Mouse (Mus musculus) cerebellum, adult (tissue): Measurements from ENCODE around the gene Pdik1l.
"Not testable (repeated sequence)": the region's sequence is repeated elsewhere in the genome, so short reads cannot be mapped to it uniquely, and the experiment has no call there.

Source experiments
- ATAC-seq: cut with Nextera tagmentation; 2 replicates; pipeline ENCODE4 v1.9.2; 2017; ENCODE audit warnings: mild to moderate bottlenecking, moderate library complexity, mixed read lengths; ENCODE audit not compliant: insufficient number of reproducible peaks, low FRiP score, low TSS enrichment

The Pdik1l gene

DNA sequence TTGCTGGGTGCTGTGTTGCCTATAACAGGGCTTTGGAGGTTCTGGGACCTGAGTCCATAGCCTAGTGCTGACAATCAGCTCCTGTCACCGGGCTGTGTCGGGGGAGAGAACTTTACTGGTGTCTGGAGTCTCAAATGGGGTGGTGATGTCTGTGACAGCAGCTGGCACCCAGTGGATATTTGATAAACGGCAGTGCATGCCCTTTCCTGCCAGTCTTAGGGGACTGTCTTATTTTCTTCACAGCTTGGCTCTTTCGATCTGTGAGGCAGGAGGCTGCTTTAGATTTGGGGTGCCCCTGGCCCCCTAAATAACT lies 11.8 kb upstream of the Pdik1l start:
- ATAC-seq, result no peak

DNA sequence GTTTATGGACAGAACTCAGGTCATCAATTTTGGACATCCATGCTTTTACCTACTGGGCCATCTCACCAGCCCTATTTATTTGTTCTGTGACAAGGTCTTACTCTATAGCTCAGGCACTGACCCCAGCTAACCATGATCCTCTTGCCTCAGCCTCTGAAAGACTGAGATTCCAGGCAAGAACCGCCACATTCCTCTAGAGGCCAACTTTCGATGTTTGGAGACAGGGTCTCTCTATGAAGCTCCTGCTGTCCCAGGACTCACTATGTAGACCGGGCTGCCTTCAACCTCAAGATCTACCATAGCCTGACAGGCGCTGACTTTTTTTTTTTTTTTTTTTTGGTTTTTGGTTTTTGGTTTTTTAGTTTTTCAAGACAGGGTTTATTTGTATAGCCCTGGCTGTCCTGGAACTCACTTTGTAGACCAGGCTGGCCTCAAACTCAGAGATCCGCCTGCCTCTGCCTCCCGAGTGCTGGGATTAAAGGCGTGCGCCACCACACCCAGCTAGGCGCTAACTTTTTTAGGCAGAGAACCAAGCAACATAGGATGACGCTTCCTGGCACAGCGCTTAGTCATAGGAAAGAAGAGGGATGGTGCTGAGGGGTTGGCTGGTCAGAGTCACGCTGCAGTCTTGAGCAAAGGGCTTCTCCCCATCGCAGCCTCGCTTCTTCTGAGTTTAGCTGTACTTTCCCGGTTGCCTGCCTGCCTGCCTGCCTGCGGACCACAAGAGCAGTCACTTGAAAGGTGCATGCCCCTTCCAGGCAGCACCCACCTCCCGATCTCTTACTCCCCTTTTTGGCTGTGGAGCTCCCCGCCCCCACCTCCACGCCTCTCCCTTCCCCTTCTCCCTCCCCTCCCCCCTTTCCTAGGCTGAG lies 11.2 kb upstream of the Pdik1l start:
- no peak for ATAC-seq

DNA sequence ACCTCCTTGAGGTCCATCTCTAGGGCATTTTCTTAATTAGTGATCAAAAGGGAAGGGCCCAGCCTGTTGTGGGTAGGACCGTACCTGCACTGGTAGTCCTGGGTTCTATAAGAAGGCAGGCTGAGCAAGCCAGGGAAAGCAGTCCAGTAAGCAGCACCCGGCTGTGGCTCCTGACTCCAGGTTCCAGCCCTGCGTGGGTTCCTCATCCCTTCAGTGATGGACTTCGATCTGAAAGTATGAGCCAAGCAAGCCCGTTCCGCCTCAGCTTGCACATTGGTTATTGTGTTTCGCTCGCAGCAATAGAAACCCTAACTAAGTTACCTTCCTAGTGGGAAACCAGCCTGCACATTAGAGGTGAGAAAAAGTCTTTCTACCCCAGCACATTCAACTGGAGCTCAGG lies 9.7 kb upstream of the Pdik1l start:
- no peak for ATAC-seq

DNA sequence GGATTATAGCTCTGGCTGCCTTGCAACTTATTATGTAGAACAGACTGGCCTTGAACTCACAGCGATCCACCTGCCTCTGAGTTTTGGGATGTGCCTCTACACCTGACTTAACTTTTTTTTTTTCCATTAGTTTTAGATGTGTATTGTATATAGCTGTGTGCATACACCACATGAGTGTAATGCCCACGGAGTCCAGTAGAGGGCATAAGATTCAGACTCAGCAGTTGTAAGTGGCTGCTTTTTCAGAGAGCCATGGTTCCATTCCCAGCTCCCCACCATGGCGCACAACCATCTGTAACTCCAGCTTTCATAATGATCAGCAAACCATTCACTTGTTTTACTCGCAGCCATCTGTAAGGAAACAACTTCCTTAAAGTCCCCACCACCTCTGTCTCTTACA lies 8.8 kb upstream of the Pdik1l start:
- no peak for ATAC-seq

DNA sequence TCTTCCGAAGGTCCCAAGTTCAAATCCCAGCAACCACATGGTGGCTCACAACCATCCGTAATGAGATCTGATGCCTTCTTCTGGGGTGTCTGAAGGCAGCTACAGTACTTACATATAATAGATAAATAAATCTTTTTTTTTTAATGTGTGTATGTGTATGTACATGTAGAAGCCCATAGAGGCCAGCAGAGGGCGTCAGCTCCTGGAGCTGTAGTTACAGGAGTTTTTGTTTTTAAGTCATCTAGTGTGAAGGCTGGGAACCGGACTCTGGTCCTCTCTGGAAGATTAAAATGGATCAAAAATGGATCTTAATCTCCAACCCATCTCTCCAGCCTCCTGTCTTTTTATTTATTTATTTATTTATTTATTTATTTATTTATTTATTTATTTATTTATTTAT lies 8.4 kb upstream of the Pdik1l start:
- ATAC-seq, result not testable (repeated sequence)

DNA sequence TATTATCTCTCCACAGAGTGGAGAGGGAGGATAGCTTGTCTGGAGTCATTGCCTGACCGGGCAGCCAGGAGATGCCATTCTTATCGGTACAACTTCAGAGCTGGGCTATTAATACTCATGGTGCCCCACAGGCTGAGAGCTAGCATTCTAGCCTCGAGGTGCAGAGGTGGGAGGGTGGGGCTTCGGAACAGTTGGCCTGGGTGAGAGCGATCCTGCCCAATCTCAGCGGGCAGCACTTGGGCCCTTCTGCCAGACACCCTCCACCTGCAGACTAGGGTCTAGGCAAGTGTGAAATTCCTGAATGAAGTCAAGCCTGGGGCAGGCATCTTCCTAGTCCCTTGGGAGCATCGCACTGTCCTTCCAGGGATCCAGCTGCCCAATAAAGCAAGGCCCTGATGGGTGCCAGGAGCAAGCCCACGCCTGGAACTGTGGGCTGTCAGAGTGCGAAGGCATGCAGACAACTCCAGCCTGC lies 6.0 kb upstream of the Pdik1l start:
- ATAC-seq, result no peak

DNA sequence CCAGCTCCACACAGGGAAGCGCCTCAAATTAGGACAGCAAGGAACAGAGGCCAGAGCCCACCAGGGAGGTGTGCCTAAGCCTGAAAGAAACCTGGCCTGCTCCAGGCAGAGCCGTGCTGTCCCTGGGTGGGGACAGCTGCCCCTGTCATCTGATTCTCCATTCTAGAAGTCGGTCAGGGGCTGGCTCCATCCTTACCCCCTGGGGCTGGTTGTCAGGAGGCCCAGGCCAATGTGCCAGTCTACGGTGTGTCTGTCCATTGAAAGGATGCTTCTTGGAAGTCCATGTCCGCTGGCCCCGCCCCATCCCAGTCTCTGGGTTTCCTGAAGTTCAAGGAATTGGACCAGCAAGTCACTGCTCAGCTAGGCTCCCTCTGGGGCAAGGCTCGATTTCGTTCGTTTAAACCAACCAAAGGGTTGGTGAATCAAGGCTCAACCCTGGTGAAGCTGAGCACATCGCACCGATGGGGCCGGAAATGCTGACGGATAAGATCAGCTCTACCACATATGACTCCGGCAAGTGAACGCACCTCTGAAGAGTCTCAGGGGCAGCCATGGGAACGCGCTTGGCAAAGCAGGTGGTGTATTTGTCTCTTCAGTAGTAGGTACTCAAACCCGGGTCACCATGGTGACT lies 5.5 kb upstream of the Pdik1l start:
- no peak for ATAC-seq

DNA sequence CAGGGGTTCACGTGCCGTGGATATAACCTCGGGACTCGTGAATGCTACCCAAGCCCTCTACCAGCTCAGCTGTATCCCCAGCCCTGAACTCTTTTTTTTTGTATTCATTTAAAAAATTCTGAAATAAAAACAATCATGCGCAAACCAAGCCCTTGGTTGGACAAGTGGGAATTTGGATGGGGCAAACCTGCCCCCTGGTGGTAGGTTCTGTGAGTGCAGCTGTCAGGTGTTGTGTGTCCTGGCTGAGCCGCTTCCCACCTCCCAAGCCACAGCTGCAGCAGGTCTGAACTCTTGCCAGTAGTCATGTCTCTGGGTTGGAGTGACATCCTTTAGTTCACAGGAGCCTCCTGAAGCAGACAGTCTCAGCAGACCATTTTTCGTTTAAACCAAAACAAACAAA lies 4.4 kb upstream of the Pdik1l start:
- ATAC-seq, result no peak

DNA sequence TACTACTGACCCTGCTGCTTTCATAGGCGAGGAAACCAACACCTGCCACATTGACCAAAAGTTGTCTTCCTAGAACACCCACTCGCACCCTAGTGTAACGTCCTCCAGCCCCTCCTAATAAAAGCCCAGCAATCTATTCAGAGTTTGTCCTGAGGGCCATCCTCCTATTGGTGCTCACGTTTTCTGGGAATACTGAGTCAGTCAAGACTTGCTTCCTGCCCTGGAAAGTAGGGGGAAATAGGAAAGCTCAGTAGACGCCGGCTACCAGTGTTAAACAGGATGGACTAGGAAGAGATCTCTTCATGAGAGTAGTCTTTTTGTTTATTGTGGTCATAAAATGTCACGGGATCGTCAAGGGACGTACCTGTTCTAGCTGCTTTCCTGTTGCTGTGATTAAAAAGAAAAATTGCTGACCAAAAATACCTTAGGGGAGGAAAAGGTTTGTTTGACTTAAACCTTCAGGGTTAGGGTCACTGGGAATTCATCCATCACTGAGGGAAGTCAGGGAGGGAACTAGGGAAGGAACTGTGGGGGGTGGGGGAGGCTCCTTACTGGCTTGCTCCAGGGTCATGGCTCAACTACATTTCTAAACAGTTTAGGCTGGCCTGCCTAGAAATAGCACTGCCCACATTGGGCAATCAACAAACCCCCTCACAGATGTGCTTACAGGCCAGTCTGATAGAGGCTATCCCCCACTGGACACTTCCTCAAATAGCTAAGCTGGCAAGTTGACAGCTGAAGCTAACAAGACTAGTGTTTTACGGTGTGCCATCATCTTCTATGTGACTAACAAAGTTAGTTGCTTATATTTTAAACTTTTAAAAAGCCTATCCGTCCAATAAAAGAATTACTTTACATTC lies 932 bp upstream of the Pdik1l start:
- no peak for ATAC-seq

DNA sequence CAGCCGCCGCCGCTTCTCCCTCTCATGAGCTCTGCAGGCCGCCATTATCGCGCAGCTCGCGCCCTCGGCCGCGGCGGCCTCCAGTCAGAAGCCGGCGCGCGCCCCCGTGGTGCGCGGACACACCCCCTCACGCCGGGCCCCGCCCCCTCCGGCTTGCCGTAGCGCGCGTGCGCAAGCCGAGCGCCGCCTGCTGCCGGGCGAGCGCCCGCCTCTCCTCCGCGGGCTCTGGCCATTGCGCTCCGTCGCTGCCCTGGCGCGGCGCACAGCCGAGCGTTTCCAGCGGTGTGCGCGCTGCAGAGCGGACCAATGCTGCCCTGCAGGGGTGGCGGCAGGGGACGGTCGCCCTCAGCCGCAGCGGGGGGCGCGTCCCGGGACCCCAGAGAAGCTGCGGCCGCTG lies 529 bp downstream of the Pdik1l start:
- peak; percentile 88 for ATAC-seq

DNA sequence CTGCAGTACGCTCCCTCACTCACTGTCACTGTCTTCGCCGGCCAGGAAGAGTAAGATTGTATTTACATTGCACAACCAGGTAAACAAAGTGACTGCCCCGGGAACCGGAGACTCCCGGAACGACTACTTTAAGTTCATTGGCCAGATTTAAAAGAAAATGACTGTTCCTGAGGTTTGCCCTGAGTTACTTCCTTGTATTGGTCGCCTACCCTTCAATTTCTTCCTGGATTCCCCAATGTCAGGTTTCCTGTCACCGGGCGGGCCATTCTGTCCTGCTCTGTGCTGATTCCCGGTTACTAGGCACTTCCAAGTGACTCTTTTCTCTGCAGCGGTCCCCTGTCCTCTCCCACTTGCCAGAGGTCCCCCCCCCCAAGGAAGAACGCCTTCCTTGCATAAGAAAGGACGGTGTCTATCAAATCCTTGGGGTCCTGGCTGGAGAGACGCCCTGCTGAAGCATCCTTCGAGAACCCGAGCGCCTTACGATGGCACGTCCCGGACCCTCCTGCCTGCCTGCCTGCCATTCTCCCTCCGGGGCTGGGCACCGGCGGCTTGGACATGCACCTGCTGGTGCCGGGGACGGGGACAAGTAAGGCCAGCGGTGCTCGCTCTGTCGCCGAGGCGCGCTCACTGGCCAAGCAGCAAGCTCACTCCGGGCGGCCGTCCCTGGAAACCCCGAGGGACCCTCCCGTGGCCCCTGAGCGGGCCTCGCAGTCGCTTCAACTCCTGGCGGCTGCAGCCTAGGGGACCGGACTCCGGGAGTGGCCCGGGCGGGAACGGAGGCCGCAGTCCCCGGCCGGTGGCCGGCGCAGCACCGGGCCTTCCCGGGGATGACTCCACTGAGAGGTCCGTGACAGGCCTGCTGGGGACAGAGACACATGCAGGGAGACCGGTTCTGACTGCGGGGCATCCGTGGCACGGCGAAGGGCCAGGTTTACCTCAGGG lies 1.2 kb downstream of the Pdik1l start:
- peak; percentile 60; the same call in 1 of the 2 replicates for ATAC-seq

DNA sequence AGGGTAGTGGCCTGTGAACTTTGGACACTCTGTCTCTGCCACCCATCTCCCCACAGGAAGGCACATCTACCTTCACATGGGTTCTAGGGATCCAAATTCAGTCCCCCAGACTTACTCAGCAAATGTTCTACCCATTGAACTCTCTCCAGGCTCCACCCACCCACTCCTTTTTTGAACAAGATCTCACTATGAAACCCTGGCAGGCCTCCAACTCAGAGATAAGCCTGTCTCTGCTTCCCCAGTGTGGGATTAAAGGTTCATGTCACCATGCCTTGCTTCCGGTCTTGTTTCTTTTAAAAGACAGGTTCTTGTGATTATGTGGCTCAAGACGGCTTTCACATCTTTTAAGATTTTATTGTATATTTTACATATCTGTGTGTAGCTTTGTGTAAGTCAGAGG lies 2.8 kb downstream of the Pdik1l start:
- ATAC-seq, result no peak

DNA sequence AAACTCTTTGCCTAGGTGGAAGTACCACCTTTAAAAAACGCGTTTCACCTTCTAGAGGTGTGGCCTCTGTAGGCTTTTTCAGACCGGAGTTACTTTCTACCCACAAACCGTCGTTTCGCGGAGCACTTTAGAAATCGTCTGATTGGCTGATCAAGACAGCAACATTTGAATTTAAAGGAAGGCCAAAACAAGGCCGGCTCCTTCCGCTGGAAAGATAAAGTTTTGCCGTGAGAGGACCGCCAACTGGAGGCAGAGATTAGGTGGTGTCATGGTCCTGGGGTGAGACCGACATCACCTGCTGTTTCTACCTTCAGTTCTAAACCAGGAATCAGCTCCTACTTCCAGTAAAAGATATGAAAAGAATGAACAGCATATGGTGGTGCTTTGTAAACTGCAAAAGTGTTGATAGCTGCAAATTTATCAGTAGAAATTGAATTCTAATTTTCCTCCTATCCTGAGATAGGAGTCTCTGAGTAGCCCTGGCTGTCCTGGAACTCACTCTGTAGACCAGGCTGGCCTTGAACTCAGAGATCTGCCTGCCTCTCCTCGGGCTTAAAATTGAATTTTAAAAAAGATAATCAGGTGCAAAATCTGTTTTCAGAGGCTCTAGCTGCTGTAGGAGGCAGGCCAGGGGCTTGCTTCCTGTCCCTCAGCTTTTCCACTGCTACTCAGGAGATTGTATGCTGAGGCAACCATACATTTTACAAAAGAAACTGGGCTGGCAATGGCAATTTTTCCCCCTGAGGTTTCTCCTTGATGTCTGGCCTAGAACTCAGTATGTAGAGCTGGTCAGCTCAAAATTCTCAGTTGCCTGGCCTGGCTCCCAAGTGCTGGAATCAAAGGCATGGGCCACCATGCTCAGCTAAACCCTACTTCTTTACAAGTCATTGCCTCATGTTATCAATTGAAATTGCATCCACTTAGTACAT lies 14.0 kb downstream of the Pdik1l start:
- no peak for ATAC-seq

DNA sequence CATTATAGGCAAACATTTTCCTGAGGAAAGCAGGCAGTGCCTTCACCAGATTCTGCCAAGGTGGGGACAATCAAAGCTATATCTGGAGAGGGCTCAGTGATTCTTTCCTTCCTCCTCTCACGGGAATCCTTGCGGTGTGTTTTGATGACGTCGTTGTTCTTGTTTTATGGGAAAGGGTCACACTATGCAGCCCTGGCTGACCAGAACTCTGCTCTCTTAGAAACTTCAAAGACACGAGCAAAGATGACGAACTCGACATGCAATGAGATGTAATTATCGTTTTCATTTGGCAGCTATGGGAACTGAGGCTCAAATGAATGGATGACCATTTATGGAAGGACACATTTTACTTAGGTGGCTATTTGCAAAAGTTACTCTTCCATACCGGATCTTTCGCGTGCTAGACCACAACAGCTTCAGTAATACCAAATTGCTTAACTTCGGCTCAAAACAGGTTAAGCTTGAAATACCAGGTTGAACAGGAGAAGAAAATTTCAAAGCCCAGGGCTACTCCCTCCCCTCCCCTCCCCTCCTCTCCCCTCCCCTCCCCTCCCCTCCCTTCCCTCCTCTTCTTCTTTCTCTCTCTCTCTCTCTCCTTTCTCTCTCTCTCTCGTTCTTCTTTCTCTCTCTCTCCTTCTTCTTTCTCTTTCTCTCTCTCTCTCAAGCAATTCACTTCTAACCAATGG lies 14.8 kb downstream of the Pdik1l start:
- ATAC-seq, result no peak

DNA sequence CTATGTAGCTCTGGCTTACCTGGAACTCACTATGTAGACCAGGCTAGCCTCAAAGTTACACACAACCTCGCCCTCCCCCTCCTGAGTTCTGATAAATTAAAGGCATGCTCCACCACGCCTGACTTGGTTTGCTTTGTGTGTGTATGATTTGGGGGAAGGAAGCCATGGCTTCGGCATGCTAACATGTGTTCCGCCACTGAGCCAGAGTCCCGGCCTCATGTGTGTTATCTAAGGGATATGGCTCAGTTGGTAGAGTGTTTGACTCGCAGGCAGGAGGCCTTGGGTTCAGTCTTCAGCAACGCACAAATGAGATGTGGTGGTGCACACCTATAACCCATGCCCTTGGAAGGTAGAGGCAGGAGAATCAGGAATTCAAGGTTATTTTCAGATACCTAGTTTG lies 15.7 kb downstream of the Pdik1l start:
- ATAC-seq, result no peak

DNA sequence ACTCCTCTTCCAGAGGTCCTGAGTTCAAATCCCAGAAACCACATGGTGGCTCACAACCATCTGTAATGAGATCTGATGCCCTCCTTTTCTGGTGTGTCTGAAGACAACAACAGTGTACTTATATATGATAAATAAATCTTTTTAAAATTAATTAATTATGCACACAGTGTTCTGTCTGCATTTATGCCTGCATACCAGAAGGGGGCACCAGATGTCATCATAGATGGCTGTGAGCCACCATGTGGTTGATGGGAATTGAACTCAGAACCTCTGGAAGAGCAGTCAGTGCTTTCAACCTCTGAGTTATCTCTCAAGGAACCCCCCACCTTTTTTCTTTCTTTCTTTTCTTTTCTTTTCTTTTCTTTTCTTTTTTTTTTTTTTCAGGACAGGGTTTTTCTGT lies 18.1 kb downstream of the Pdik1l start:
- not testable (repeated sequence) for ATAC-seq

DNA sequence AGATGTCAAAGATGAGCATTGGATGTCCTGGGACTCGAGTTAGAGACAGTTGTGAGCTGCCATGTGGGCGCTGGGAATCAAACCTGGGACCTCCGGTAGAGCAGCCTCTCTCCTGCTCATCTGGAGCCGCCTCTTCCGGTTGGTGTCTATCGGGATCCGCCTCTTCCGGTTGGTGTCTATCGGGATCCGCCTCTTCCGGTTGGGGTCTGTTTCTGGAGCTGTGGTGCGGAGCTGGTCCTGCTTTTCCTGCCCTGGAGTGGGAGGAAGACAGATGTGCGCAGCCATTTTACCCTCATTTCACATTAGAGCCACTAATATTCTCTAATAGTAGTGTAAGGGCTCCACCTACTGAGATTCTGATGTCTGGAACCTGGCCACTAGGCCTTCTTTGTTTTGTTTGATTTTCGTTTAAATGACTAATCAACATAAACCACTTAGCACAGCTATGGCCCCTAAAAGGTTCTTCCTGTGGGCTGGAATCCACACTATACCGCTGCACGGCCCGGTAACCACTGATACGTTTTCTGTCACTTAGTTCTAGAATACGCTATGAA lies 19.5 kb downstream of the Pdik1l start:
- no peak for ATAC-seq
